Mouse (Mus musculus): Measurements from ENCODE around the gene BC030867. TPM values are rescaled to one million over a fixed set of nuclear protein-coding genes. Genes with fewer than 3 reads are reported as not detected.
A peak's percentile ranks its signal among the peaks of the same experiment; 100 is the strongest.

Gene BC030867
- total and polyA plus RNA-seq, 2 experiments from 2014 or later: 2.2 to 3.9 TPM

DNA sequence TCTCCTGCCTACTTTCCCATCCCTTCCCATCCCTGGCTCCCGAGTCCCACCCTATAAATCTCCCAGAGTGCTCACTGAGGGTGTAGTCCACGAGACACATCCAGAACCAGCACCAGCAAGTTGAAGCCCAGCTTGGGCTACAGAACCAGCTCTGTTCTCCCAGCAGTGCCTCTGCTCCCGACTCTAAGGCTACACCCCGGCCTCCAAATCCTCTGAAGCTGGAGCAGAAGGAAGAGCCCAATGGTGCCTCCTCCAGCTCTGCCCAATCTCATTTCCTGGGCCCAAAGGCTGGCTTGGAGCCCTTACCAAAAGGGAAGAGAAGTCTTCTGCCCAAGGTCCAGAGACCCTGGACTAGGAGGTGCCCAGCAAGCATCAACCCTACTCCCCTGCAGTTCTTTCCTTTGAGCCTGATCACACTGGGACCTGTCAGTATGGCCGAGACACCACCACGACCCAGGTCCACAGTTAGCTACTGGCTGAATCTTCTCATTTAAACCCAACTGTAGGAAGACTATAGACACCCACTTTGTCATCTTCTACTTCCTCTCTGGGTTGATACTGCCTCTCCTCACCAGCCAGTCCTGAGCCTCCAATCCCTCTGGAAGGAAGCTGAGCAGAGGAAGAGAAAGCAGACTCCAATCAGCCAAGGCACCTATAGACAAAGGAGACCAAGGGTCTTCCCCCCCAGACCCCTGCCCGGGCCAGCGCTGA, 27.3 kb upstream of the BC030867 start:
- Histone ChIP-seq H3K36me3 (replicated peaks; ENCODE audit: control insufficient read depth, insufficient read depth, low read length) (peaks cover 5% of the 10 kb centered on the region; the same call in 1 of the 2 replicates), H3K9ac (replicated peaks; ENCODE audit: low read depth, low read length) (no peak overlapping the region), H3K4me3 (ENCODE audit: low read depth, low read length) (no peak overlapping the region), H3K27ac (ENCODE audit: low read depth) (no peak overlapping the region), H3K9me3 (replicated peaks; ENCODE audit: control insufficient read depth, low read length) (no peaks in the 10 kb centered on the region), H3K27me3 (ENCODE audit: control insufficient read depth, insufficient read depth, low read length) (no peaks in the 10 kb centered on the region), H3K4me2 (ENCODE audit: low read depth, low read length) (no peak overlapping the region), H3K4me1 (ENCODE audit: control insufficient read depth, insufficient read depth) (peaks cover 71% of the 10 kb centered on the region)
- ATAC-seq (ENCODE audit: insufficient read depth, low read depth) (no peak), DNase-seq (ENCODE audit: low spot score) (no peak)
- 86% methylated on average over 8 of the region's 8 CpGs for WGBS
- no peak for TF ChIP-seq EP300 (IDR thresholded peaks at IDR 0.05; ENCODE audit: low read depth)
- no peak for TF ChIP-seq CTCF (IDR thresholded peaks at IDR 0.05; ENCODE audit: low read depth)

DNA sequence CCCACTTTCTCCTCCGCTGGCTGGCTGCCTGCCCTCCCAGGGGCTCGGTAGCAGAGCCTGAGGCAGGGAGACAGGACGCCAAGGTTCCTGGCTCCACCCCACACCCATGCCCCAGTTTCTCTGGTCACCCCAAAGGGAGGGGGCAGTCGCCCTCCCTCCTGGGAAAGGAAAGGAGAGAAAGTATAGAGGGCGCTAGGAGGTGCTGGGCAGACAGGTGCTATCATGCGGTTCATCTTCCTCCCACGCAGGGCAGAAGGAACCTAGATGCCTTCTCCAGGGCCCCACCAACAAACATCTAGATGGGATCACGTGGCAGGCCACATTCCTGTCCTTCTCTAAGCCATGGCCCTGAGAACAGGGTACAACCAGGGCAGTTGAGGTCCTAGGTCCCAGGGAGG, 26.7 kb upstream of the BC030867 start:
- H3K27me3 ChIP-seq (ENCODE audit: control insufficient read depth, insufficient read depth, low read length): no peaks in the 10 kb centered on the region
- no peak overlapping the region for H3K27ac ChIP-seq (ENCODE audit: low read depth)
- ATAC-seq (ENCODE audit: insufficient read depth, low read depth): no peak
- 63% methylated on average over 8 of the region's 8 CpGs for WGBS
- H3K9me3 ChIP-seq (replicated peaks; ENCODE audit: control insufficient read depth, low read length): no peaks in the 10 kb centered on the region
- H3K4me3 ChIP-seq (ENCODE audit: low read depth, low read length): no peak overlapping the region
- TF ChIP-seq EP300 (IDR thresholded peaks at IDR 0.05; ENCODE audit: low read depth) (no peak), CTCF (IDR thresholded peaks at IDR 0.05; ENCODE audit: low read depth) (no peak)
- H3K4me1 ChIP-seq (ENCODE audit: control insufficient read depth, insufficient read depth): peaks cover 72% of the 10 kb centered on the region
- DNase-seq (ENCODE audit: low spot score): no peak
- H3K4me2 ChIP-seq (ENCODE audit: low read depth, low read length): no peak overlapping the region
- H3K36me3 ChIP-seq (replicated peaks; ENCODE audit: control insufficient read depth, insufficient read depth, low read length): peaks cover 5% of the 10 kb centered on the region; the same call in 1 of the 2 replicates
- no peak overlapping the region for H3K9ac ChIP-seq (replicated peaks; ENCODE audit: low read depth, low read length)

DNA sequence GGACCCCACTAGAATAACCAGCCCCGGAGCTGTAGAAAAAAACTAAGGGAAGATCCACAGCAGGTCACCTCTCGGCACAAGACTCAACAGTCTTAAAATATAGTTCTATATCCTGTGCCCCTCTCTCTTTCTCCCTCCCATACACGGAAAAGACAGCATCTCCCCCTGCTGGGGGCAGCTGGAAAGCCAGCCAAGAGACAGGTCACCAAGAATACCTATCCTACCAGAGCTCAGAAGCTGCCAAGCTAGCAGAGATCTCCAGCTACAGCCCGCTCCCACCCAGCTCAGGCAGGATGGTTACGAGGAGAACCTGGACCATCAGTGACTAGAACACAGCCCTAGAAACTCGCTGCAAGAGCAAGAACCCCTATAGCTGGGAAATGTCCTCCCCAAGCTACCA, 25.5 kb upstream of the BC030867 start:
- Histone ChIP-seq H3K4me3 (ENCODE audit: low read depth, low read length) (no peak overlapping the region), H3K9ac (replicated peaks; ENCODE audit: low read depth, low read length) (no peak overlapping the region), H3K36me3 (replicated peaks; ENCODE audit: control insufficient read depth, insufficient read depth, low read length) (peaks cover 5% of the 10 kb centered on the region; the same call in 1 of the 2 replicates), H3K4me1 (ENCODE audit: control insufficient read depth, insufficient read depth) (peaks cover 73% of the 10 kb centered on the region), H3K4me2 (ENCODE audit: low read depth, low read length) (no peak overlapping the region), H3K27ac (ENCODE audit: low read depth) (no peak overlapping the region), H3K27me3 (ENCODE audit: control insufficient read depth, insufficient read depth, low read length) (no peaks in the 10 kb centered on the region), H3K9me3 (replicated peaks; ENCODE audit: control insufficient read depth, low read length) (no peaks in the 10 kb centered on the region)
- TF ChIP-seq CTCF (IDR thresholded peaks at IDR 0.05; ENCODE audit: low read depth) (peak; percentile 73), EP300 (IDR thresholded peaks at IDR 0.05; ENCODE audit: low read depth) (no peak)
- 24% methylated on average over 6 of the region's 6 CpGs for WGBS
- ATAC-seq (ENCODE audit: insufficient read depth, low read depth): no peak
- DNase-seq (ENCODE audit: low spot score): peak; percentile 75

DNA sequence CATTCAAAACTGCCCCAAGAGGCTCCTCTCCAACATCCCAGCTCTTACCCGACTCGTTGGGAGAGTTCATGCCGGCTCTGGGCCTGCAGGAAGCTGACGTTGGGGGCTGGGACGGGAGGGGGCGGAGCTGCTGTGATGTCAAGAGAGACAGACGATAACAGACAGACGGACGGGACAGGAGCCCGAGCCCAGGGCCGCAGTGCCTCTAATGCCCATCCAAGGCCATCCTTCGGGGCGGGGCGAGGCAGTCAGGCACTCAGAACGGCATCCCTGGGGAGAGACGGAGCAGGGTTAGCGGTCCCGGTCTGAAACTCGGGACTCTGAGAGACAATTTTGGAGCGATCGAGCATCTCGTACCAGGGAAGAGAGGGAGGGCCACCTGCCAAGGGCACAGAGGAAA, 24.0 kb upstream of the BC030867 start:
- DNase-seq (ENCODE audit: low spot score) (no peak), ATAC-seq (ENCODE audit: insufficient read depth, low read depth) (no peak)
- Histone ChIP-seq H3K4me1 (ENCODE audit: control insufficient read depth, insufficient read depth) (peaks cover 66% of the 10 kb centered on the region), H3K36me3 (replicated peaks; ENCODE audit: control insufficient read depth, insufficient read depth, low read length) (peaks cover 5% of the 10 kb centered on the region; the same call in 1 of the 2 replicates), H3K9me3 (replicated peaks; ENCODE audit: control insufficient read depth, low read length) (no peaks in the 10 kb centered on the region), H3K9ac (replicated peaks; ENCODE audit: low read depth, low read length) (no peak overlapping the region; the same call in 1 of the 2 replicates), H3K27me3 (ENCODE audit: control insufficient read depth, insufficient read depth, low read length) (no peaks in the 10 kb centered on the region), H3K27ac (ENCODE audit: low read depth) (peak overlapping the region; percentile 27; the same call in 1 of the 2 replicates), H3K4me3 (ENCODE audit: low read depth, low read length) (peak overlapping the region; percentile 12; the same call in 1 of the 2 replicates), H3K4me2 (ENCODE audit: low read depth, low read length) (peak overlapping the region; percentile 57)
- no peak for TF ChIP-seq EP300 (IDR thresholded peaks at IDR 0.05; ENCODE audit: low read depth)
- no peak for TF ChIP-seq CTCF (IDR thresholded peaks at IDR 0.05; ENCODE audit: low read depth)
- 16% methylated on average over 22 of the region's 22 CpGs for WGBS

DNA sequence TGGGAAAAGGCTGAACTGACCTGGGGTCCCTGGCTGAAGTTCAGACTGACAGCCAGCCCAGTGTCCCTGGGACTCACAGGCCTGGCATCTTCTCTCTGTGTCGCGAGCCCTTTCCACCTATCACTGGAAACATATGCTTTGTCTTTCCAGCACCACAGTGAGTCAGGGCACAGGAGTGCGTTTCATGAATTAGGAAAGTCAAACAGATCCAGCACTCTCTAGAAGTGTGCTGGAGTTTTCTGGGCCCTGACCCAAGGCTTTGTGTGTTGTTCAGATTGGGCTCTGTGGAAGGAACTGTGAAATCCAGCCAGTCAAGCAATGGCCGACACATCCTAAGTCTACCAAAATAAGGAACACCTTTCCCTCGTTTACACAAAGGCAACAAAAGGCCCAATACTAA, 23.5 kb upstream of the BC030867 start:
- Histone ChIP-seq H3K36me3 (replicated peaks; ENCODE audit: control insufficient read depth, insufficient read depth, low read length) (peaks cover 5% of the 10 kb centered on the region; the same call in 1 of the 2 replicates), H3K27me3 (ENCODE audit: control insufficient read depth, insufficient read depth, low read length) (no peaks in the 10 kb centered on the region), H3K9ac (replicated peaks; ENCODE audit: low read depth, low read length) (no peak overlapping the region), H3K27ac (ENCODE audit: low read depth) (peak overlapping the region; percentile 27; the same call in 1 of the 2 replicates), H3K4me3 (ENCODE audit: low read depth, low read length) (no peak overlapping the region), H3K9me3 (replicated peaks; ENCODE audit: control insufficient read depth, low read length) (no peaks in the 10 kb centered on the region), H3K4me1 (ENCODE audit: control insufficient read depth, insufficient read depth) (peaks cover 61% of the 10 kb centered on the region), H3K4me2 (ENCODE audit: low read depth, low read length) (peak overlapping the region; percentile 57; the same call in 1 of the 2 replicates)
- WGBS: 48% methylated on average over 5 of the region's 5 CpGs
- ATAC-seq (ENCODE audit: insufficient read depth, low read depth): no peak
- TF ChIP-seq EP300 (IDR thresholded peaks at IDR 0.05; ENCODE audit: low read depth) (no peak), CTCF (IDR thresholded peaks at IDR 0.05; ENCODE audit: low read depth) (no peak)
- DNase-seq (ENCODE audit: low spot score): no peak
